ENCODE assay signal across 12 mouse cellular contexts in genomic region chr19:14586171-14586570, GRCm38 (mm10). TPM values are rescaled to one million over a fixed set of nuclear protein-coding genes. Genes with fewer than 3 reads are reported as not detected.
DNase-seq lines count a peak whose midpoint lies in the region; ATAC-seq lines count a peak whose summit lies in the region.
"Had no signal": no experiment of that assay in that cellular context is flagged by ENCODE, and none has a peak within 500 bp of the region (broad histone marks: within the 10 kb centered on the region; RNA-seq: fewer than 3 reads in every experiment).

No protein-coding gene starts in this region.

- H3K27me3 ChIP-seq in liver, embryonic 11.5 days (replicated peaks; ENCODE audit: control insufficient read depth, insufficient read depth, low read length): no peaks in the 10 kb centered on the region
- H3K27me3 ChIP-seq: limb, embryonic 13.5 days had no signal

- no peak overlapping the region for H3K4me2 ChIP-seq in liver, embryonic 11.5 days
- H3K4me2 ChIP-seq: forebrain, embryonic 12.5 days; limb, embryonic 13.5 days had no signal

- 48% methylated on average over 3 of the region's 3 CpGs for WGBS in liver, embryonic 11.5 days

- no peaks in the 10 kb centered on the region for H3K9me3 ChIP-seq in liver, embryonic 11.5 days (ENCODE audit: control insufficient read depth, low read length)
- H3K9me3 ChIP-seq: forebrain, embryonic 12.5 days; limb, embryonic 13.5 days had no signal

- H3K4me3 ChIP-seq in liver, embryonic 11.5 days (ENCODE audit: low read depth, low read length): no peak overlapping the region
- H3K4me3 ChIP-seq: forebrain, embryonic 12.5 days; limb, embryonic 13.5 days; myocyte had no signal

- H3K36me3 ChIP-seq in liver, embryonic 11.5 days (ENCODE audit: control insufficient read depth, insufficient read depth, low read length): 0 out of 2 replicates have a peak, but pooled peaks cover 4% of the 10 kb centered on the region

- ATAC-seq in liver, embryonic 11.5 days (replicated peaks; ENCODE audit: low FRiP score): 0 out of 2 replicates have a peak, but pooled peaks have one; percentile 60
- no peak for ATAC-seq in inflammation-experienced regulatory T-cells, adult 6 months

- DNase-seq in embryo, embryonic 9.5 days (ENCODE audit: extremely low spot score): peak; percentile 22
- no peak for DNase-seq in embryo, embryonic 11 days
- peak; percentile 42 to 63 for DNase-seq in lung, adult 18-20 months
- no peak for DNase-seq in lung, postnatal 14 days
- DNase-seq in liver, embryonic 11.5 days (ENCODE audit: low spot score): no peak
- peak; percentile 56 for DNase-seq in skeletal muscle tissue, adult 2 months (ENCODE audit: low read depth, low spot score)
- no peak for DNase-seq in ovary, adult 18-20 months (ENCODE audit: low spot score)
- DNase-seq: cerebellum, adult 8-10 months had no signal

- H3K27ac ChIP-seq in liver, embryonic 11.5 days (ENCODE audit: low read depth, low read length): no peak overlapping the region
- H3K27ac ChIP-seq: forebrain, embryonic 12.5 days; limb, embryonic 13.5 days had no signal

- peaks cover 7% of the 10 kb centered on the region; the same call in 1 of the 2 replicates for H3K4me1 ChIP-seq in liver, embryonic 11.5 days (replicated peaks; ENCODE audit: control insufficient read depth, insufficient read depth, low read length)

- no peak overlapping the region for H3K9ac ChIP-seq in liver, embryonic 11.5 days (ENCODE audit: low read depth, low read length)
- H3K9ac ChIP-seq: forebrain, embryonic 12.5 days; limb, embryonic 13.5 days had no signal

RNA-seq across cellular contexts. Expression of gene Tle4, which starts 11.7 kb away (rescaled TPM):
- 11.4 and 13.0 TPM in 2 replicates for polyA plus RNA-seq in liver, embryonic 11.5 days (2014; fragmentation: Nextera tagmentation; extraction: Ambion mirVana)
- 10 to 100 TPM; 11.3 to 16.2 (median 15.2) TPM for polyA plus RNA-seq in inflammation-experienced regulatory T-cells, adult 6 months (2017; shearing (Covaris generic))

Comparison
In these comparisons a context has a peak if more than half of its experiments do, and no peak if none do; other contexts are left out.
1. DNase-seq: peak in embryo, embryonic 9.5 days (single experiment), lung, adult 18-20 months (2 of 2) and skeletal muscle tissue, adult 2 months (single experiment); none in embryo, embryonic 11 days (single experiment), lung, postnatal 14 days (single experiment), liver, embryonic 11.5 days (single experiment) and ovary, adult 18-20 months (single experiment).